Mouse (Mus musculus) E14TG2a.4 (cell line): Measurements from ENCODE around the gene Hoxb3.

Experiments used
- H3K27me3 ChIP-seq: 2 replicates; pipeline ENCODE4 v1.6.1; 2014; ENCODE audit warnings: low read length, control low read depth; ENCODE audit not compliant: insufficient read depth
- H3K36me3 ChIP-seq: 2 replicates; pipeline ENCODE4 v1.6.1; 2014; ENCODE audit warnings: low read length, control low read depth; ENCODE audit not compliant: insufficient read depth
- H3K4me1 ChIP-seq: replicated peaks from 2 replicates; pipeline ENCODE4 v1.6.1; 2014; ENCODE audit warnings: low read depth, low read length, control low read depth
- H3K4me3 ChIP-seq: replicated peaks from 2 replicates; pipeline ENCODE4 v1.5.1; 2014; ENCODE audit warnings: mild to moderate bottlenecking, low read length
- H3K9me3 ChIP-seq: 2 replicates; pipeline ENCODE4 v1.6.1; 2014; ENCODE audit warnings: low read length, control low read depth
- CTCF ChIP-seq: conservative IDR thresholded peaks from 2 replicates; pipeline ENCODE4 v1.5.1; 2014; ENCODE audit warnings: low read length
- NANOG ChIP-seq: IDR thresholded peaks from 2 replicates; pipeline ENCODE4 v1.6.1; 2014; ENCODE audit warnings: borderline replicate concordance, low read length, mixed read lengths
- POU5F1 ChIP-seq: IDR thresholded peaks from 2 replicates; pipeline ENCODE4 v1.6.1; 2014; ENCODE audit warnings: low read length, borderline replicate concordance

Hoxb3 gene

DNA sequence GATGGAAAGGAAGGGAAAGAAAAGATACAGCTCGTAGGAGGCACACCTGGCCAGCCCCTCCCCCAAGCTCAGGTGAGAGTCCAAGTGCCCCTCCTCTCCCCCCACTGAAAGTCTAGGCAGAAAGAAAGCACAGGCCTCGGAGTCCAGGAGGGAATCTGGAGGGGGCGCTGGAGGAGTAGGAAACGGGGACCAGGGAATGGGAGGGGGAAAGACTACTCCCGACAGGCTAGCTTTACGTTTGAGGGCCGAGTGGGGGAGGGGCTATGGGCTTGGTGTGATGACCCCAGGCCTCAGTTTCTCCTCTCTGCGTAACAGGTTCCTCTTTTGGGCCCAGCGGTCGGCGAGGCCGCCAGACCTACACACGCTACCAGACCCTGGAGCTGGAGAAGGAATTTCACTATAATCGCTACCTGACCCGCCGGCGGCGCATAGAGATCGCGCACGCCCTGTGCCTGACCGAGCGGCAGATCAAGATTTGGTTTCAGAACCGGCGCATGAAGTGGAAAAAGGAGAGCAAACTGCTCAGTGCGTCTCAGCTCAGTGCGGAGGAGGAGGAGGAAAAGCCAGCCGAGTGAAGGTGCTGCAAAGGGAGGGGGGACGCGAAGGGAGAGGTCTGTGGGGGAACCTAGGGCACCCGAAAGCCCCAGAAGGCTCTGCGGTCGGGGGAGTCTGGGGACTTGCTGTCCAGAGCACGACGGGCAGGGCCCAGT lies 22.6 kb upstream of the Hoxb3 start:
- peaks cover 67% of the 10 kb centered on the region for H3K4me1 ChIP-seq
- TF ChIP-seq NANOG (no peak), POU5F1 (0 out of 2 replicates have a peak, but pooled peaks have one; percentile 4), CTCF (no peak)
- peaks cover 100% of the 10 kb centered on the region for H3K27me3 ChIP-seq
- H3K36me3 ChIP-seq, result no peaks in the 10 kb centered on the region
- no peaks in the 10 kb centered on the region for H3K9me3 ChIP-seq
- H3K4me3 ChIP-seq, result peak overlapping the region; percentile 62

DNA sequence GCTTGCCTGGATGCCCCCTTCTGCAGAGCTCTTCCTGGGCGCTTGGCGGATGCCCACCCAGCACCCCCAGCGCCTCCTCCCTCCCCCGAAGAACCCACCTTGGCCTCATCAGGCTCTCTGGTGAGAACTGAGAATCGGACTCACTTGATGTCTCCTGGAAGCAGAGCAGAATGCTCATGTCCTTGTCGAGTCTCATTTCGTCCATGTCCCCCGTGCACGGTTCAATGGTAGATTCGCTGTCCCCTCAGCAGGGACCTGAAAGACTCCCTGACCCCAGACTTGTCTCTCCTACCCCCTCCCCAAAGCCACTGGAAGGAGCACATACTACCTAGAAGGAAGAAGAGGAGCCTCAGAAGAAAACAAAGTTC lies 22.1 kb upstream of the Hoxb3 start:
- H3K27me3 ChIP-seq, result peaks cover 100% of the 10 kb centered on the region
- H3K36me3 ChIP-seq, result no peaks in the 10 kb centered on the region
- peak overlapping the region; percentile 62 for H3K4me3 ChIP-seq
- H3K9me3 ChIP-seq, result no peaks in the 10 kb centered on the region
- H3K4me1 ChIP-seq, result peaks cover 63% of the 10 kb centered on the region
- TF ChIP-seq NANOG (no peak), POU5F1 (no peak), CTCF (no peak)

DNA sequence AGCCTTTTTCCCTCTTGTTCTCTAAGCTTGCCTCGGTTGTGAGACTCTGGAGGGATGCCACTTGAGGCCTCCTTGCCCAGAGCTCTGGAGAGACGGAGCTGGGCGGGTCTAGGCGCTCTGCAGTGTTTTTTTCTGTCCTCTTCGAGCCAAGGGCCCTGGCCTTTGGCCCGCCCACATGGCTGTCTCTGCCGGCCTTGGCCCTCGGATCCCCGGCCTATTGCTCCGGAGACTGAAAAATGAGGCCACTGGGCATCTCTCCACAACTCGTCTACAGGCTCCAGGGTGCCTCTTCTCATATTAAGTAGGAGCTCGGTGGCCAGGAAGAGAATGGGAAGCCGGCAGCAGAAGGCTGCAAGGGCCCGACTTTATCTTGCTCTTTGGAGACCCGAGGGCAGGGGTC lies 21.3 kb upstream of the Hoxb3 start:
- TF ChIP-seq CTCF (no peak), NANOG (no peak), POU5F1 (no peak)
- no peaks in the 10 kb centered on the region for H3K36me3 ChIP-seq
- H3K9me3 ChIP-seq, result no peaks in the 10 kb centered on the region
- H3K4me1 ChIP-seq, result peaks cover 62% of the 10 kb centered on the region
- peaks cover 100% of the 10 kb centered on the region for H3K27me3 ChIP-seq
- no peak overlapping the region for H3K4me3 ChIP-seq

GRCm38 (mm10) chr11:96302381-96303150 lies 20.6 kb upstream of the Hoxb3 start:
- H3K9me3 ChIP-seq, result no peaks in the 10 kb centered on the region
- H3K4me3 ChIP-seq, result no peak overlapping the region
- H3K36me3 ChIP-seq, result no peaks in the 10 kb centered on the region
- H3K27me3 ChIP-seq, result peaks cover 100% of the 10 kb centered on the region
- no peak for TF ChIP-seq CTCF
- no peak for TF ChIP-seq NANOG
- TF ChIP-seq POU5F1, result no peak
- H3K4me1 ChIP-seq, result peaks cover 62% of the 10 kb centered on the region

- Histone ChIP-seq H3K27me3 (peaks cover 100% of the 10 kb centered on the region), H3K4me1 (peaks cover 62% of the 10 kb centered on the region), H3K36me3 (no peaks in the 10 kb centered on the region), H3K4me3 (peak within 1 kb of the TSS; percentile 54), H3K9me3 (no peaks in the 10 kb centered on the region)
- peak; percentile 2; the same call in 1 of the 2 replicates for TF ChIP-seq CTCF
- TF ChIP-seq POU5F1, result no peak
These were observed 19.7 kb upstream of the Hoxb3 start, which contains the start of gene Hoxb5 for GRCm38 (mm10) chr11:96303151-96304099. Gene Hoxb5 (plus strand): TSS chr11:96303336.

DNA sequence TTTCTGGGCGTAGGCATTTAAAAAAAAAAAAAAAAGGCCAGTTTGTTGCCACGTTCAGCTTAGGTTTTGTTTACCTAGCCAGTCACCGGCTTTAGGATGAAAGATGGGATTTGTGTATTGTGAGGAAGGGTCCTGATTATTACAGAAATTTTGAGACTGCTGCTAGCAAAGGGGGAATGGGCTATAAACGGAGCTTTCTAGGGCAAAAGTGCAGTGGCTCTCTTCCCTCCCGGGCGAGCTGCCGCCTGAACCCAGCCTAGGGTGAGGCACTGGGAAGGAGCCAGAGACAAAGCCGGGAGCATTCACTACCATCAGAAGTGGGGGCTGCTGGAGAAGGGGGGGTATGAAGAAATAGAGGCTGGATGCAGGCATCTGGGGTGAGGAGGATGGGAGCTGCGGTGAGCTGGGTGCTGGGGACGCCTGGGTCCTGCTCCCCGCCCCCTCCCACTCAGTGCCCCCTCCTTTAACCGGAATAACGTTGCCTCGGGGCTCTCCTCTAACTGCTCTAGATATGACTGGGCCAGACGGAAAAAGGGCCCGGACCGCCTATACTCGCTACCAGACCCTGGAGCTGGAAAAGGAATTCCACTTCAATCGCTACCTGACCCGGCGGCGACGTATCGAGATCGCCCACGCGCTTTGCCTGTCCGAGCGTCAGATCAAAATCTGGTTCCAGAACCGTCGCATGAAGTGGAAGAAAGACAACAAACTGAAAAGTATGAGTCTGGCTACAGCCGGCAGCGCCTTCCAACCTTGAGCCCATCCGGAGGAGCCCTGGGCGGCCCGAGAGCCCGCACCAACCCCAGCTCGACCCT lies 18.5 kb upstream of the Hoxb3 start:
- TF ChIP-seq CTCF (no peak), POU5F1 (no peak), NANOG (no peak)
- peaks cover 100% of the 10 kb centered on the region for H3K27me3 ChIP-seq

GRCm38 (mm10) chr11:96305505-96306182 lies 17.5 kb upstream of the Hoxb3 start:
- no peaks in the 10 kb centered on the region for H3K9me3 ChIP-seq
- H3K4me3 ChIP-seq, result no peak overlapping the region
- no peak for TF ChIP-seq POU5F1
- no peak for TF ChIP-seq NANOG
- no peak for TF ChIP-seq CTCF
- no peaks in the 10 kb centered on the region for H3K36me3 ChIP-seq
- H3K27me3 ChIP-seq, result peaks cover 100% of the 10 kb centered on the region
- H3K4me1 ChIP-seq, result peaks cover 47% of the 10 kb centered on the region

More for the DNA sequence above, 18.5 kb upstream of the Hoxb3 start:
- H3K36me3 ChIP-seq, result no peaks in the 10 kb centered on the region
- H3K9me3 ChIP-seq, result no peaks in the 10 kb centered on the region
- H3K4me1 ChIP-seq, result peaks cover 54% of the 10 kb centered on the region
- H3K4me3 ChIP-seq, result no peak overlapping the region
